Mouse (Mus musculus) ES-Bruce4 (cell line): Measurements from ENCODE around the gene C1qtnf1.

Experiments used
- CTCF ChIP-seq: IDR thresholded peaks from one replicate; pipeline ENCODE4 v1.8.1; 2011; ENCODE audit warnings: low read depth, low read length
- EP300 ChIP-seq: IDR thresholded peaks from 2 replicates; pipeline ENCODE4 v1.6.1; 2011; ENCODE audit warnings: low read depth, low read length; ENCODE audit not compliant: insufficient read depth
- POLR2A ChIP-seq: IDR thresholded peaks from one replicate; pipeline ENCODE4 v1.8.1; 2011; ENCODE audit warnings: low read length; ENCODE audit not compliant: insufficient read depth

DNA sequence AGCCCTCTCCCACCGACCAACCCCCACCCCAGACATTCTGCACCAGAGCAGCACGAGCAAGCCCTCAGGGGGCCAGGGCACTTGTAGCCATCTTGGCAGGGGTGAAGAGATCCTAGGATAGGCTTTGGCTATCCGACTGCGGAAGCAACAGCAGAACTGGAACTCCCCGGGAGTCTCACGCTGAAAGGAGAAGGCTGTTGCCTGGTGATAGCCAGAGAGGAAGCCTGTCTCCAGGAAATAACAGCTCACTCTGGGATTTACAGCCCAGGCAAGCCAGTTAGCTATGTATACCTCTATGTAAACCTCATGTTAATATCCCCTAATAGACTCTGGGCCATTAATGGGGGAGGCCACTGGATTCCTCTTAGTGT, 27.5 kb upstream of the C1qtnf1 start:
- TF ChIP-seq POLR2A = no peak
- TF ChIP-seq CTCF = no peak
- no peak for TF ChIP-seq EP300
